Mouse (Mus musculus) heart, embryonic 11.5 days (tissue): ENCODE measurements around the gene Cald1. TPM values are rescaled to one million over a fixed set of nuclear protein-coding genes. Genes with fewer than 3 reads are reported as not detected.

Experiments
- ATAC-seq: fragments of 200-750 bp; cut with Nextera tagmentation; replicated peaks from 2 replicates; pipeline ENCODE4 v1.8.0; 2017; ENCODE audit warnings: moderate library complexity; ENCODE audit not compliant: insufficient number of reproducible peaks, low FRiP score, low TSS enrichment
- H3K27ac ChIP-seq: fragments of 300-500 bp; sonication (generic); 2 replicates; pipeline ENCODE4 v1.5.1; 2014; ENCODE audit warnings: mild to moderate bottlenecking, low read depth, low read length
- H3K27me3 ChIP-seq: fragments of 300-500 bp; sonication (generic); 2 replicates; pipeline ENCODE4 v1.6.1; 2014; ENCODE audit warnings: mild to moderate bottlenecking, low read length, mixed read lengths; ENCODE audit not compliant: control insufficient read depth, insufficient read depth
- H3K36me3 ChIP-seq: fragments of 300-500 bp; sonication (generic); 2 replicates; pipeline ENCODE4 v1.6.1; 2014; ENCODE audit warnings: mild to moderate bottlenecking, low read length, moderate library complexity, mixed read lengths; ENCODE audit not compliant: control insufficient read depth, insufficient read depth
- H3K4me1 ChIP-seq: fragments of 300-500 bp; sonication (generic); 2 replicates; pipeline ENCODE4 v1.6.1; 2014; ENCODE audit warnings: low read length; ENCODE audit not compliant: control insufficient read depth, insufficient read depth
- H3K4me2 ChIP-seq: fragments of 300-500 bp; sonication (generic); 2 replicates; pipeline ENCODE4 v1.6.1; 2014; ENCODE audit warnings: mild to moderate bottlenecking, moderate library complexity
- H3K4me3 ChIP-seq: fragments of 300-500 bp; sonication (generic); 2 replicates; pipeline ENCODE4 v1.5.1; 2014; ENCODE audit warnings: low read depth, low read length
- H3K9ac ChIP-seq: fragments of 300-500 bp; sonication (generic); 2 replicates; pipeline ENCODE4 v1.6.1; 2014; ENCODE audit warnings: mild to moderate bottlenecking, low read depth, low read length, moderate library complexity
- H3K9me3 ChIP-seq: fragments of 300-500 bp; sonication (generic); replicated peaks from 2 replicates; pipeline ENCODE4 v1.6.1; 2016; ENCODE audit warnings: low read length; ENCODE audit not compliant: control insufficient read depth
- WGBS: fragments of 180-500 bp; shearing (Covaris S2); extraction: QIAGEN DNeasy Blood & Tissue Kit; methylation state at CpG from one replicate; pipeline ENCODE4 v1.1.7; 2014; ENCODE audit not compliant: insufficient replicate concordance; 5-methylcytosine and 5-hydroxymethylcytosine counted together
- polyA plus RNA-seq: library from polyadenylated mRNA; unstranded; fragments of >200 nt; fragmentation: Nextera tagmentation; extraction: Ambion mirVana; gene quantifications from 2 replicates; pipeline ENCODE4 v1.2.1, GENCODE M21; 2014

Gene Cald1
- polyA plus RNA-seq, 1 experiment from 2014 or later, result 167 TPM

DNA sequence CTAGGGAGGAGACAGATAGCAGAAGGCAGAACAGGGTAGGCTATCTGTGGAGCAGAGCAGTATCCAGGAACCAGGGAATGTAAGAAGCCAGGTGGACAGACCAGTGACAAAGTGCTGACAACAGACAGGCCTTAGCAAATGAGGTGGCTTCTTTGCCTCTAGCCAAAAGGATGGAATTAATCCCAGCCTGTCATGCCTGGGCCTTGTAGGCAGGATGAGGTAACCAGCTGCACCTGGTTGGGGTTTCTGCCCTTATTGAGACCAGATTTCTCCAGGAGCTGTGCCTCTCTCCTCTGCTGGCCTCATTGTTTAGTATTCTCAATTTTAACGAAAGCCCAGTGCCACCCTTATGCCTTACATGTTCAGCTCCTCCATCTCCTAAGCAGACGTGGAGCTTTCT is 3.8 kb downstream of the Cald1 start:
- Histone ChIP-seq H3K36me3 (no peaks in the 10 kb centered on the region), H3K4me3 (no peak overlapping the region), H3K4me1 (peaks cover 43% of the 10 kb centered on the region), H3K27ac (no peak overlapping the region), H3K9me3 (no peaks in the 10 kb centered on the region), H3K9ac (no peak overlapping the region), H3K4me2 (no peak overlapping the region), H3K27me3 (no peaks in the 10 kb centered on the region)
- 60% methylated on average over 2 of the region's 2 CpGs for WGBS
- ATAC-seq, result no peak

DNA sequence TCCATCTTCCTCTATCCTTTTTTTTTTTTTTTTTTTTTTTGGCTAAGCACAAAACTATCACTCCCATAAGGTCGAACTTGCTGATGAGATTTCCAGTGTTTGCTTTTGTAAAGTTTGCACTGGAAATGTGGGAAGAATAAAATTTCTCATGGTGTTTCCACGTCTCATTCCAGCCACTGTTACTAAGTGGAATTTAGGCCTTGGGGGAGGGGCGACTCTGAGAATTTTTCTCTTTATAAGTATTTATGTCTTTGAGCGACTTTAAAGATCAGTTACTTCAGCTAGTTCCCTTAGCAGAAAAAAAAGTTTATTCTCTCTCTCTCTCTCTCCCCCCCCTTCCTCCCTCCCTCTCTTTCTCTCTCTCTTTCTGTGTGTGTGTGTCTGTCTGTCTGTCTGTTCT is 8.1 kb downstream of the Cald1 start:
- Histone ChIP-seq H3K4me1 (peaks cover 49% of the 10 kb centered on the region), H3K36me3 (no peaks in the 10 kb centered on the region), H3K9ac (0 out of 2 replicates have a peak overlapping the region, but pooled peaks have one; percentile 6), H3K27ac (no peak overlapping the region), H3K9me3 (no peaks in the 10 kb centered on the region), H3K4me2 (no peak overlapping the region), H3K4me3 (no peak overlapping the region), H3K27me3 (no peaks in the 10 kb centered on the region)
- 65% methylated on average over 4 of the region's 4 CpGs for WGBS
- ATAC-seq, result no peak

DNA sequence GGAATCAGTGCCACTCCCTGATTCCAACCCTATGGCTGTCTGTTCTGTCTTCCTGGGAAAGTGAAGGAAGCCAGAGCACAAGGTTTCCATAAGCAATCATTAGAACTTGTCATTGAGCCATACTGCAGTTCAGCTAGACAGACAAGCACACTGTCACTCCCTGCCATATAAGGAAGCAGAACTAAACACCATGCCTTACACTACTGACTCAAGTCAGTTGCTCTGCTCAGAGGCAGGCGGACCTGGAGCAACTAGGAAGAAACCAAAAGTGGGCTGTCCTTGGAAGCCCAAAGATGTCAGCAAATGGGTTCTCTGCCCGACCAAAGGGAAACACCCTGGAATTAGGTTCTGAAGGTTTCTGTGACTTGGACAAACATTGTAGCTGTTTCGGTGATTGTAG is 10.3 kb downstream of the Cald1 start:
- no peak for ATAC-seq
- H3K27ac ChIP-seq, result peak overlapping the region; percentile 98
- H3K9ac ChIP-seq, result no peak overlapping the region; the same call in 1 of the 2 replicates
- peaks cover 55% of the 10 kb centered on the region for H3K4me1 ChIP-seq
- no peak overlapping the region for H3K4me2 ChIP-seq
- WGBS, result 66% methylated on average over 3 of the region's 3 CpGs
- H3K27me3 ChIP-seq, result no peaks in the 10 kb centered on the region
- H3K9me3 ChIP-seq, result no peaks in the 10 kb centered on the region
- no peaks in the 10 kb centered on the region for H3K36me3 ChIP-seq
- H3K4me3 ChIP-seq, result no peak overlapping the region

DNA sequence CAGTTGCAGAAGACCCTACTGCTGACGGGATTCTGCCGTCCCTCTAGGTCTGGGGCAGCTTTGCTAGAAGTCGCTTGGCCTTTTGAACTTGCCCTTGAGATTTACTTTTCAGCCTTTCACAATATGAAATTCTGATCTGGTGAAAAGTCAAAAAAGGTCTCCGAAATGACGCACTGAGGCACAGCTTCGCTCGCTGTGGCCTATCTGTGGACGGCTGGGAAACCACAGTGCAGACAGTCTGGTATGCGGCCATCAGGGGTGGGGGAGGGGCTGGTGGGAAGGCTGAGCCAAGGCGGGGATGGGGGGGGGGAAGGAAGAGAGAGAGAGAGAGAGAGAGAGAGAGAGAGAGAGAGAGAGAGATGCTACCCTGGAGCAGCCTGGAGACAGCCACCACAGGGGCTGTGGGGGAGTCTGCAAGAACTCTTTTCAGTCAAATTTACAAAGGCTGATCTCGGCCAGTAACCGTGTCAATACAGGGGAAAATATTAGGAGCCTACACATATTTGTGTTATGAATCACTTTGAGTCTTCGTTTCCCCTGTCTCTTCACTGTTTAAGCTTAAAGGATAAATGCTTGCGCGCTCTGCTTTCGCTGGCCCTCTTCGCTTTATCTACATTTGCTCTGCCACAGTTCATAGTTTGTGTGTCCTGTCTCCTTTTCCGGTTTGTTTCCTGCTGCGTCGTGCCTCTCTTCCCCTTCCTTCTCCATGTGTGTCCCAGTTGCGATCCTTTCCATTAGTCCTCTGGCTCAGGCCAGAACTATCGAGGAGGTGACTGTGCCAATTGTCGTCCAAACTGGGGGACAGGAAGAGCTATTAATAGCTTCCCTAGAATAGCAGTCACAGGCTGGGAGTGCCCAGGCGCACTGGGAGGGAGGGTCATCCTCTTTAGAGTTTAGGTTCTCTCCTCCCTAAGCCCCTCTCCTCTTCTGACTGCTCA is 11.9 kb downstream of the Cald1 start:
- Histone ChIP-seq H3K4me3 (0 out of 2 replicates have a peak overlapping the region, but pooled peaks have one; percentile 13), H3K9ac (peak overlapping the region; percentile 62), H3K27me3 (no peaks in the 10 kb centered on the region), H3K4me2 (peak overlapping the region; percentile 62), H3K27ac (peak overlapping the region; percentile 98), H3K36me3 (no peaks in the 10 kb centered on the region), H3K4me1 (peaks cover 51% of the 10 kb centered on the region), H3K9me3 (no peaks in the 10 kb centered on the region)
- ATAC-seq, result peak; percentile 75
- WGBS, result 12% methylated on average over 24 of the region's 24 CpGs

DNA sequence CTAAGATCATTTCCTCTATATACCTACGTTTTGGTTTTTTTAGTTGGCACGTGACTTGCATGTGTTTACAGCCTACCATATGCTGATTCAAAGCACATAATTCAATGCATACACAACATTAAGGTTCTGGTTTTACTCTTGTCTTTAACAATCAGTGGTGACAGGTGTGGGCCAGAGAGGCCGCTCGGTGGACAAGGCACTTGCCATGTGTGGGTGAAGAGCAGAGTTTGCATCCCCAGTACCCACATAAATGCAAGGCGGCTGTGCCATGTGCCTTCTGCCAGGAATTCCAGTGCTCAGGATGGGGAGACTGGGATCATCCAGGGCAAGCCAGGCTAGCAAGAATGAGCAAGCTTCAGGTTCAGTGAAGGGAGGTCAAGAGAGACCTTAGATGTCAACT is 14.8 kb downstream of the Cald1 start:
- H3K4me1 ChIP-seq, result peaks cover 41% of the 10 kb centered on the region
- H3K4me3 ChIP-seq, result no peak overlapping the region
- WGBS, result 73% methylated on average over 5 of the region's 5 CpGs
- no peak overlapping the region for H3K27ac ChIP-seq
- ATAC-seq, result no peak
- no peaks in the 10 kb centered on the region for H3K27me3 ChIP-seq
- H3K9ac ChIP-seq, result no peak overlapping the region
- H3K36me3 ChIP-seq, result no peaks in the 10 kb centered on the region
- no peak overlapping the region for H3K4me2 ChIP-seq
- no peaks in the 10 kb centered on the region for H3K9me3 ChIP-seq

DNA sequence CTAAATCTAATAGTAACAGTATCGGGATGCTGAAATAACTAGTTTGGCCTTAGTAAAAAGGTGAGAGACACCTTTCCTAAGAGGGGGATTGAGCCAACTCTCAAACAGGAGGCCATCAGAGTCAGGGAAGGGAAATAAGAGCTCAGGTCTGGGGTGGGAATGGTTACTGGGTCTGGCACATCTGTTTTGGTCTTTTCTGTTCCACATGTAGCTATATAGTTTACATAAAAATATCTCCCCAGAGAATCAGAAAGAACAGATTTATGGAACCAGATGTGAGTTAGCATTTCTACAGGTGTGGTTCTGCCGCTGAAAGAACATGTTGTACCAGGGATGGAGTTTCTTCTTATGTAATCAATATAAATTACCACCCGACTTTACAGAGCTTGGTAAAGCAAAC is 17.1 kb downstream of the Cald1 start:
- no peak overlapping the region for H3K9ac ChIP-seq
- H3K4me3 ChIP-seq, result no peak overlapping the region
- no peak overlapping the region for H3K4me2 ChIP-seq
- 86% methylated on average over 3 of the region's 3 CpGs for WGBS
- H3K27me3 ChIP-seq, result no peaks in the 10 kb centered on the region
- H3K9me3 ChIP-seq, result no peaks in the 10 kb centered on the region
- no peak for ATAC-seq
- H3K36me3 ChIP-seq, result no peaks in the 10 kb centered on the region
- peaks cover 24% of the 10 kb centered on the region for H3K4me1 ChIP-seq
- no peak overlapping the region for H3K27ac ChIP-seq

GRCm38 (mm10) chr6:34619494-34619893 is 21.2 kb downstream of the Cald1 start:
- H3K27ac ChIP-seq, result no peak overlapping the region; the same call in 1 of the 2 replicates
- H3K36me3 ChIP-seq, result no peaks in the 10 kb centered on the region
- H3K27me3 ChIP-seq, result no peaks in the 10 kb centered on the region
- no peak overlapping the region for H3K4me3 ChIP-seq
- H3K4me2 ChIP-seq, result no peak overlapping the region
- 80% methylated on average over 2 of the region's 2 CpGs for WGBS
- H3K9me3 ChIP-seq, result no peaks in the 10 kb centered on the region
- H3K4me1 ChIP-seq, result no peaks in the 10 kb centered on the region; the same call in 1 of the 2 replicates
- ATAC-seq, result no peak
- no peak overlapping the region for H3K9ac ChIP-seq

DNA sequence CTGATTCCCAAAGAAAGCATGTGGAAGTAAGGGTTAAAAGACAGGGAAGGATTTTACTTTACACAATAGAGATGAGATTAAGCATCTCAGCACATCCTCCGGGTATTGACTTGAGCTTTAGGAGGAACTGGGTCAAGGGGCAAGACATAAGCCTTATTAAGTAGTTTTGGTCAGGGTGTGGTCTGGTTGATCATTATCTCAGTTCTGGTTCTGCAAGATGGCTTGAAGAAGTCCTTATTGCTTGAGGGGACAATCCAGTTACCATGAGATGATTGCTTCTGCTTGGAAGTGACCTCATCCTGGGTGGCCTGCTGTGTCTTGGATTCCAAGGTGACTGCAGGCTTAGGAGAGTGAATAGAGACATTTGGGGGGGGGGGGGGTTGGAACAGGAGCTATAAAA is 21.9 kb downstream of the Cald1 start:
- 36% methylated on average over 1 of the region's 1 CpGs for WGBS
- Histone ChIP-seq H3K4me1 (no peaks in the 10 kb centered on the region; the same call in 1 of the 2 replicates), H3K4me3 (no peak overlapping the region), H3K4me2 (no peak overlapping the region), H3K9me3 (no peaks in the 10 kb centered on the region), H3K9ac (no peak overlapping the region), H3K27me3 (no peaks in the 10 kb centered on the region), H3K27ac (no peak overlapping the region), H3K36me3 (no peaks in the 10 kb centered on the region)
- ATAC-seq, result no peak
